In genomic region chr1:120921540-120921939, GRCm38 (mm10) we compare ENCODE assay signal across 17 mouse cellular contexts.
DNase-seq lines count a peak whose midpoint lies in the region; ATAC-seq lines count a peak whose summit lies in the region.
"Had no signal": no experiment of that assay in that cellular context is flagged by ENCODE, and none has a peak within 500 bp of the region (broad histone marks: within the 10 kb centered on the region; RNA-seq: fewer than 3 reads in every experiment).

No protein-coding gene starts in this region.

- no peaks in the 10 kb centered on the region for H3K27me3 ChIP-seq in midbrain, embryonic 14.5 days (ENCODE audit: control insufficient read depth, insufficient read depth, low read length)
- H3K27me3 ChIP-seq: kidney, embryonic 15.5 days; neural tube, embryonic 15.5 days had no signal

- DNase-seq in gastrocnemius, adult 18-20 months (ENCODE audit: low spot score) = peak; percentile 2
- no peak for DNase-seq in gastrocnemius, adult 8-10 months (ENCODE audit: low spot score in 2 of 2)
- peak; percentile 15 for DNase-seq in ovary, postnatal 36 days (ENCODE audit: low spot score)
- DNase-seq in ovary, postnatal 14 days (ENCODE audit: low spot score) = no peak
- DNase-seq in gastrocnemius, postnatal 25 days = peak; percentile 14
- DNase-seq in T-cell, adult 2 months (ENCODE audit: low spot score) = no peak
- no peak for DNase-seq in left cerebral cortex, adult 18-20 months (ENCODE audit: low spot score in 2 of 2)
- no peak for DNase-seq in midbrain, embryonic 14.5 days
- DNase-seq: B cell, adult 2 months; layer of hippocampus, adult 9-11 months; thymus, postnatal 14 days had no signal

- no peaks in the 10 kb centered on the region for H3K4me1 ChIP-seq in midbrain, embryonic 14.5 days (ENCODE audit: control insufficient read depth, insufficient read depth, low read length)
- H3K4me1 ChIP-seq: embryonic facial prominence, embryonic 10.5 days; kidney, embryonic 15.5 days; limb, embryonic 12.5 days; neural tube, embryonic 15.5 days had no signal

- H3K9me3 ChIP-seq in midbrain, embryonic 14.5 days (ENCODE audit: control insufficient read depth, low read length) = no peaks in the 10 kb centered on the region
- H3K9me3 ChIP-seq: embryonic facial prominence, embryonic 10.5 days; kidney, embryonic 15.5 days; limb, embryonic 12.5 days; neural tube, embryonic 15.5 days had no signal

- no peak overlapping the region for H3K4me3 ChIP-seq in midbrain, embryonic 14.5 days (replicated peaks; ENCODE audit: low read depth, low read length)
- H3K4me3 ChIP-seq: embryonic facial prominence, embryonic 10.5 days; kidney, embryonic 15.5 days; limb, embryonic 12.5 days; neural tube, embryonic 15.5 days had no signal

- H3K4me2 ChIP-seq in midbrain, embryonic 14.5 days (ENCODE audit: low read length) = no peak overlapping the region
- H3K4me2 ChIP-seq: kidney, embryonic 15.5 days; limb, embryonic 12.5 days; neural tube, embryonic 15.5 days had no signal

- ATAC-seq in midbrain, embryonic 14.5 days (ENCODE audit: low FRiP score, low TSS enrichment) = no peak

- 86% methylated on average over 3 of the region's 3 CpGs for WGBS in midbrain, embryonic 14.5 days

- no peak overlapping the region for H3K9ac ChIP-seq in midbrain, embryonic 14.5 days (replicated peaks; ENCODE audit: low read length)
- H3K9ac ChIP-seq: kidney, embryonic 15.5 days; limb, embryonic 12.5 days; neural tube, embryonic 15.5 days had no signal

- H3K27ac ChIP-seq in midbrain, embryonic 14.5 days (replicated peaks; ENCODE audit: low read depth, low read length) = no peak overlapping the region
- H3K27ac ChIP-seq: embryonic facial prominence, embryonic 10.5 days; kidney, embryonic 15.5 days; limb, embryonic 12.5 days; macrophage; neural tube, embryonic 15.5 days had no signal

- no peaks in the 10 kb centered on the region for H3K36me3 ChIP-seq in midbrain, embryonic 14.5 days (ENCODE audit: control insufficient read depth, insufficient read depth, low read length)
- H3K36me3 ChIP-seq: embryonic facial prominence, embryonic 10.5 days; G1E; kidney, embryonic 15.5 days; limb, embryonic 12.5 days; neural tube, embryonic 15.5 days had no signal

Comparison
In these comparisons a context has a peak if more than half of its experiments do, and no peak if none do; other contexts are left out.
1. DNase-seq: peak in gastrocnemius, adult 18-20 months (single experiment), ovary, postnatal 36 days (single experiment) and gastrocnemius, postnatal 25 days (single experiment); none in gastrocnemius, adult 8-10 months (0 of 2), ovary, postnatal 14 days (single experiment), T-cell, adult 2 months (single experiment), left cerebral cortex, adult 18-20 months (0 of 2) and midbrain, embryonic 14.5 days (single experiment).